20 mouse cellular contexts compared by ENCODE assay signal in the genomic region with DNA sequence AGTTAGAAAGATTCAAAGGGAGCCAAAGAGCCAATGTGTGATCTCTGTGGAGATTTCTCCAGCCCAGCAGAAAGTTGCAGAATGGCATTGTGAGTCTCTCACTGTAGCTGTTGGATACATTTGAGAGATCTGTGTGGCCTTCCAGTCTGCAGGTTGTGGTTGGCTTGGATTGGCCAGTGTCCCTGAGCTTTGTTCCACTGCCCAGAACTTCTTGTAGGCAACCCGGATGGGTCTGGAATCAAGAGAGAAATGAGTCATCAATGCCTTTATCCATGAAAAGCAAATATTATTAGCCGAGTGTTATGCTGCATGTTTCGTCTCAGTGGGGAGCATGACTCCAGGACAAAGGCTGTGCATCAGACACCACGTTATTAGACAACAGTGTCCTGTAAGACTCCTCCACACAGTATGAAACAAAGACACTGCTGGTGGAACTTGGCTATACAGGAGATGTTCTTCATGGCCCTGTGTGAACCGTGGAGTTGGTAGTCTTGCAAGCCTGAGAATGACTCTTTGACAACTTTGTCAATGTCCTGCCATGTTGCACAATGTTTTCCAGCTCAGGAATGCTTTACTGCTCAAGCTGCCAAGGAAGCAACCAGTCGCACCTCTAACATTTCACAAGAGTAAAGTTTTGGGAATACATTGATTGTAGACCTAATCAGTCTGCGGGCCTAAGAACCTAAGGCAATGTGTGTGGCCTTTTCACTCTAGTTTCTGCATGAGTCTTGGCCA.
DNase-seq lines count a peak whose midpoint lies in the region; ATAC-seq lines count a peak whose summit lies in the region.
"Had no signal": no experiment of that assay in that cellular context is flagged by ENCODE, and none has a peak within 500 bp of the region (broad histone marks: within the 10 kb centered on the region; RNA-seq: fewer than 3 reads in every experiment).

No protein-coding gene starts in this region.

- peak; percentile 60 for DNase-seq in cerebellum, adult 11-12 months
- DNase-seq in adipocyte (ENCODE audit: low spot score) = peak; percentile 77
- peak; percentile 57 for DNase-seq in cerebellum, adult 8-10 months
- peak; percentile 25 to 56 for DNase-seq in cerebellum, postnatal 36 days
- DNase-seq in ovary, postnatal 14 days (ENCODE audit: low spot score) = no peak
- DNase-seq in left cerebral cortex, adult 18-20 months (ENCODE audit: low spot score in 2 of 2) = no peak
- DNase-seq: gastrocnemius, postnatal 10 days; heart, postnatal 4 days; kidney, adult 8-10 months; kidney, postnatal 4 days; layer of hippocampus, postnatal 36 days; lung, adult 18-20 months; lung, postnatal 4 days; midbrain, embryonic 14.5 days; retina, postnatal 1 day; right cerebral cortex, postnatal 14 days had no signal

- ATAC-seq in cerebellum, adult (ENCODE audit: insufficient number of reproducible peaks, low FRiP score, low TSS enrichment) = no peak; the same call in 1 of the 2 replicates
- ATAC-seq: intestine, embryonic 16.5 days; liver, embryonic 12.5 days; lung, postnatal 0 days had no signal

Comparison
In these comparisons a context has a peak if more than half of its experiments do, and no peak if none do; other contexts are left out.
1. DNase-seq: peak in cerebellum, adult 11-12 months (single experiment), adipocyte (single experiment), cerebellum, adult 8-10 months (single experiment) and cerebellum, postnatal 36 days (2 of 2); none in ovary, postnatal 14 days (single experiment) and left cerebral cortex, adult 18-20 months (0 of 2).